Mouse (Mus musculus): Measurements from ENCODE around the gene Itga11.

The Itga11 gene

GRCm38 (mm10) chr9:62684311-62684710, 6.7 kb downstream of the Itga11 start:
- DNase-seq (ENCODE audit: low spot score) = no peak

GRCm38 (mm10) chr9:62689748-62690147, 12.1 kb downstream of the Itga11 start:
- no peak for DNase-seq (ENCODE audit: low spot score)

- DNase-seq (ENCODE audit: low spot score) = no peak
Observed at GRCm38 (mm10) chr9:62694054-62694453, 16.4 kb downstream of the Itga11 start.

- DNase-seq (ENCODE audit: low spot score) = no peak
Observed at GRCm38 (mm10) chr9:62695210-62695609, 17.6 kb downstream of the Itga11 start.

- DNase-seq (ENCODE audit: low spot score) = no peak
Observed at GRCm38 (mm10) chr9:62696799-62697198, 19.2 kb downstream of the Itga11 start.

GRCm38 (mm10) chr9:62707267-62707666, 29.6 kb downstream of the Itga11 start:
- no peak for DNase-seq (ENCODE audit: low spot score)

GRCm38 (mm10) chr9:62707870-62708269, 30.2 kb downstream of the Itga11 start:
- peak; percentile 68 for DNase-seq (ENCODE audit: low spot score)

- no peak for DNase-seq (ENCODE audit: low spot score)
Observed at GRCm38 (mm10) chr9:62709983-62710382, 32.4 kb downstream of the Itga11 start.

GRCm38 (mm10) chr9:62712374-62712773, 34.7 kb downstream of the Itga11 start:
- DNase-seq (ENCODE audit: low spot score) = no peak

- DNase-seq (ENCODE audit: low spot score) = no peak
Observed at GRCm38 (mm10) chr9:62713040-62713439, 35.4 kb downstream of the Itga11 start.

GRCm38 (mm10) chr9:62714336-62714735, 36.7 kb downstream of the Itga11 start:
- DNase-seq (ENCODE audit: low spot score) = no peak

- DNase-seq (ENCODE audit: low spot score) = no peak
Observed at GRCm38 (mm10) chr9:62717982-62718381, 40.4 kb downstream of the Itga11 start.

GRCm38 (mm10) chr9:62721791-62722190, 44.2 kb downstream of the Itga11 start:
- peak; percentile 53 for DNase-seq (ENCODE audit: low spot score)

- no peak for DNase-seq (ENCODE audit: low spot score)
Observed at GRCm38 (mm10) chr9:62722716-62723115, 45.1 kb downstream of the Itga11 start.

GRCm38 (mm10) chr9:62724175-62724574, 46.5 kb downstream of the Itga11 start:
- no peak for DNase-seq (ENCODE audit: low spot score)

GRCm38 (mm10) chr9:62725247-62725646, 47.6 kb downstream of the Itga11 start:
- DNase-seq (ENCODE audit: low spot score) = peak; percentile 43

- peak; percentile 48 for DNase-seq (ENCODE audit: low spot score)
Observed at GRCm38 (mm10) chr9:62726472-62726871, 48.8 kb downstream of the Itga11 start.

GRCm38 (mm10) chr9:62744558-62745275, 67.1 kb downstream of the Itga11 start:
- DNase-seq (ENCODE audit: low spot score) = peak; percentile 69

GRCm38 (mm10) chr9:62746646-62747045, 69.0 kb downstream of the Itga11 start:
- DNase-seq (ENCODE audit: low spot score) = no peak

- DNase-seq (ENCODE audit: low spot score) = no peak
Observed at GRCm38 (mm10) chr9:62749666-62750065, 72.0 kb downstream of the Itga11 start.

- DNase-seq (ENCODE audit: low spot score) = no peak
Observed at GRCm38 (mm10) chr9:62750381-62750780, 72.8 kb downstream of the Itga11 start.

GRCm38 (mm10) chr9:62758288-62758687, 80.7 kb downstream of the Itga11 start:
- no peak for DNase-seq (ENCODE audit: low spot score)

- DNase-seq (ENCODE audit: low spot score) = no peak
Observed at GRCm38 (mm10) chr9:62759601-62760000, 82.0 kb downstream of the Itga11 start.

GRCm38 (mm10) chr9:62763478-62763877, 85.9 kb downstream of the Itga11 start:
- peak; percentile 37 for DNase-seq (ENCODE audit: low spot score)

Measured in embryo, embryonic 10 days (tissue).